ENCODE assay signal across 7 mouse cellular contexts in genomic region chr3:96359507-96360213, GRCm38 (mm10).
DNase-seq lines count a peak whose midpoint lies in the region; ATAC-seq lines count a peak whose summit lies in the region.
"Not testable (repeated sequence)": the region's sequence is repeated elsewhere in the genome, so short reads cannot be mapped to it uniquely, and the experiment has no call there.

No protein-coding gene starts in this region.

- not testable (repeated sequence) for H3K4me3 ChIP-seq in forebrain, embryonic 11.5 days (ENCODE audit: low read depth, low read length); heart, embryonic 12.5 days; intestine, embryonic 15.5 days (replicated peaks); limb, embryonic 12.5 days (replicated peaks); liver, embryonic 16.5 days (ENCODE audit: low read depth, low read length); midbrain, embryonic 11.5 days (ENCODE audit: low read depth, low read length); neural tube, embryonic 12.5 days

- not testable (repeated sequence) for DNase-seq in forebrain, embryonic 11.5 days (ENCODE audit: low spot score); midbrain, embryonic 11.5 days (ENCODE audit: low spot score, missing footprints)

- H3K27me3 ChIP-seq in forebrain, embryonic 11.5 days (ENCODE audit: control insufficient read depth, insufficient read depth, low read length); midbrain, embryonic 11.5 days (ENCODE audit: control insufficient read depth, insufficient read depth, low read length): not testable (repeated sequence)
- peaks cover 21% of the 10 kb centered on the region for H3K27me3 ChIP-seq in heart, embryonic 12.5 days (replicated peaks)
- peaks cover 16% of the 10 kb centered on the region; the same call in 1 of the 2 replicates for H3K27me3 ChIP-seq in intestine, embryonic 15.5 days (replicated peaks)
- peaks cover 14% of the 10 kb centered on the region; the same call in 1 of the 2 replicates for H3K27me3 ChIP-seq in limb, embryonic 12.5 days
- H3K27me3 ChIP-seq in liver, embryonic 16.5 days (ENCODE audit: control insufficient read depth, insufficient read depth, low read depth, low read length): peaks cover 11% of the 10 kb centered on the region
- H3K27me3 ChIP-seq in neural tube, embryonic 12.5 days (replicated peaks): peaks cover 19% of the 10 kb centered on the region

- WGBS in forebrain, embryonic 11.5 days: no CpG with 5 or more reads among the region's 26 CpGs
- no CpG with 5 or more reads among the region's 26 CpGs for WGBS in heart, embryonic 12.5 days
- no CpG with 5 or more reads among the region's 26 CpGs for WGBS in intestine, embryonic 15.5 days
- WGBS in limb, embryonic 12.5 days: no CpG with 5 or more reads among the region's 26 CpGs
- no CpG with 5 or more reads among the region's 26 CpGs for WGBS in liver, embryonic 16.5 days (ENCODE audit: insufficient replicate concordance)
- no CpG with 5 or more reads among the region's 26 CpGs for WGBS in midbrain, embryonic 11.5 days
- WGBS in neural tube, embryonic 12.5 days: no CpG with 5 or more reads among the region's 26 CpGs

- ATAC-seq in forebrain, embryonic 11.5 days (replicated peaks; ENCODE audit: low FRiP score): peak; percentile 89
- peak; percentile 55; the same call in 1 of the 2 replicates for ATAC-seq in heart, embryonic 12.5 days (ENCODE audit: insufficient number of reproducible peaks, low FRiP score)
- peak; percentile 93 for ATAC-seq in intestine, embryonic 15.5 days
- ATAC-seq in limb, embryonic 12.5 days (ENCODE audit: insufficient number of reproducible peaks, insufficient read depth, low FRiP score, low TSS enrichment, low read depth): peak; percentile 70
- peak; percentile 78 for ATAC-seq in liver, embryonic 16.5 days (ENCODE audit: low read depth)
- peak; percentile 85 for ATAC-seq in midbrain, embryonic 11.5 days (ENCODE audit: low FRiP score)
- peak; percentile 78 for ATAC-seq in neural tube, embryonic 12.5 days (ENCODE audit: low FRiP score, low read depth)

- not testable (repeated sequence) for H3K4me2 ChIP-seq in forebrain, embryonic 11.5 days (ENCODE audit: low read depth, low read length, severe bottlenecking); heart, embryonic 12.5 days; intestine, embryonic 15.5 days (replicated peaks); limb, embryonic 12.5 days; liver, embryonic 16.5 days (ENCODE audit: low read depth, low read length); midbrain, embryonic 11.5 days; neural tube, embryonic 12.5 days (replicated peaks)

- not testable (repeated sequence) for H3K27ac ChIP-seq in forebrain, embryonic 11.5 days (ENCODE audit: low read depth, low read length); heart, embryonic 12.5 days (ENCODE audit: poor library complexity, severe bottlenecking); intestine, embryonic 15.5 days; limb, embryonic 12.5 days; liver, embryonic 16.5 days (ENCODE audit: low read length); midbrain, embryonic 11.5 days (ENCODE audit: low read depth, low read length); neural tube, embryonic 12.5 days

- not testable (repeated sequence) for H3K9ac ChIP-seq in forebrain, embryonic 11.5 days (ENCODE audit: low read length); heart, embryonic 12.5 days; intestine, embryonic 15.5 days; limb, embryonic 12.5 days (replicated peaks); liver, embryonic 16.5 days (ENCODE audit: low read depth, low read length); midbrain, embryonic 11.5 days (ENCODE audit: low read length); neural tube, embryonic 12.5 days

- not testable (repeated sequence) for H3K4me1 ChIP-seq in forebrain, embryonic 11.5 days (replicated peaks; ENCODE audit: control insufficient read depth, insufficient read depth, low read length); heart, embryonic 12.5 days (replicated peaks); intestine, embryonic 15.5 days (replicated peaks); limb, embryonic 12.5 days (replicated peaks); liver, embryonic 16.5 days (ENCODE audit: control insufficient read depth, low read depth, low read length); midbrain, embryonic 11.5 days (ENCODE audit: control insufficient read depth, insufficient read depth, low read length); neural tube, embryonic 12.5 days

- H3K36me3 ChIP-seq in forebrain, embryonic 11.5 days (ENCODE audit: control insufficient read depth, insufficient read depth, low read length); heart, embryonic 12.5 days; intestine, embryonic 15.5 days; limb, embryonic 12.5 days; liver, embryonic 16.5 days (ENCODE audit: control insufficient read depth, insufficient read depth); midbrain, embryonic 11.5 days (ENCODE audit: control insufficient read depth, insufficient read depth, low read length); neural tube, embryonic 12.5 days: not testable (repeated sequence)

- not testable (repeated sequence) for H3K9me3 ChIP-seq in forebrain, embryonic 11.5 days (ENCODE audit: control insufficient read depth, low read length); heart, embryonic 12.5 days (replicated peaks); intestine, embryonic 15.5 days; limb, embryonic 12.5 days; liver, embryonic 16.5 days (replicated peaks; ENCODE audit: control insufficient read depth, low read length); midbrain, embryonic 11.5 days (ENCODE audit: control insufficient read depth, low read length); neural tube, embryonic 12.5 days
